Mouse (Mus musculus) retina, embryonic 14.5 days (tissue): ENCODE results near the gene Cwc25.
"Not testable (repeated sequence)": the region's sequence is repeated elsewhere in the genome, so short reads cannot be mapped to it uniquely, and the experiment has no call there.

Source experiments
- DNase-seq: peaks from one replicate; pipeline ENCODE4 v3.0.0-alpha.2; 2015; ENCODE audit warnings: low spot score

Cwc25 gene

GRCm38 (mm10) chr11:97723709-97724108 is 42.6 kb downstream of the Cwc25 start:
- no peak for DNase-seq

- no peak for DNase-seq
Observed at GRCm38 (mm10) chr11:97721338-97721737, 45.0 kb downstream of the Cwc25 start.

- DNase-seq: no peak
Observed at GRCm38 (mm10) chr11:97719041-97719440, 47.3 kb downstream of the Cwc25 start.

GRCm38 (mm10) chr11:97718281-97718860 is 48.0 kb downstream of the Cwc25 start:
- no peak for DNase-seq

- DNase-seq: no peak
Observed at GRCm38 (mm10) chr11:97717369-97718280, 48.7 kb downstream of the Cwc25 start.

- no peak for DNase-seq
Observed at GRCm38 (mm10) chr11:97716021-97716420, 50.3 kb downstream of the Cwc25 start.

GRCm38 (mm10) chr11:97714784-97715760 is 51.3 kb downstream of the Cwc25 start:
- DNase-seq: no peak

- DNase-seq: no peak
Observed at GRCm38 (mm10) chr11:97714356-97714755, 52.0 kb downstream of the Cwc25 start.

- DNase-seq: no peak
Observed at GRCm38 (mm10) chr11:97713896-97714295, 52.5 kb downstream of the Cwc25 start.

- DNase-seq: no peak
Observed at GRCm38 (mm10) chr11:97712286-97712685, 54.1 kb downstream of the Cwc25 start.

GRCm38 (mm10) chr11:97711200-97711900 is 55.0 kb downstream of the Cwc25 start:
- DNase-seq: no peak

GRCm38 (mm10) chr11:97710067-97710466 is 56.3 kb downstream of the Cwc25 start:
- not testable (repeated sequence) for DNase-seq

- peak; percentile 100 for DNase-seq
Observed at GRCm38 (mm10) chr11:97703039-97703826, 63.1 kb downstream of the Cwc25 start, which contains the start of gene Psmb3. Gene Psmb3 (plus strand): TSS chr11:97703399.

- DNase-seq: peak; percentile 91
Observed at GRCm38 (mm10) chr11:97702393-97702745, 64.0 kb downstream of the Cwc25 start.

GRCm38 (mm10) chr11:97701581-97702392 is 64.6 kb downstream of the Cwc25 start:
- DNase-seq: no peak

- peak; percentile 47 for DNase-seq
Observed at GRCm38 (mm10) chr11:97700746-97701580, 65.4 kb downstream of the Cwc25 start.

GRCm38 (mm10) chr11:97700003-97700745 is 66.2 kb downstream of the Cwc25 start, which contains the start of gene Pcgf2:
Gene Pcgf2 (minus strand): TSS chr11:97700497.
- peak; percentile 75 for DNase-seq

GRCm38 (mm10) chr11:97699626-97700002 is 66.7 kb downstream of the Cwc25 start:
- peak; percentile 95 for DNase-seq
